Comparison of ENCODE assay signal across 30 mouse cellular contexts in the genomic region with DNA sequence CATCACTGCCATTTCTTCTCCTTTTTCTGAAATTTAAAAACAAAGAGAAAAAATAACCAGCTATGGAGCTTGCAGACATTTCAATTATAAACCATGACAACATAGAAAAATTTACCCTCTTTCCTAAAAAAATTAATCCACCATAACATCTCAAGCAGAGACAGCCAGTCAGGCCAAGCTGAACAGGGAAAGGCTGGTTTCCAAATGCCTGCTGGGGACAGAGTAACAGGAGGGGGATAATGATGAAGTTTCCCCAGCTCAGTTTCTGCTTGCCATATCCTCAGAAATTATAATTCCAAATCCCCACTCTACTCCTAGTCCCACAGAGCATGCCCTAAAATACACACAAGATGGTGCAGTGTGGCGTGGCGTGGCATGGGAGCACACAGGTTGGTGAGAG. TPM values are rescaled to one million over a fixed set of nuclear protein-coding genes. Genes with fewer than 3 reads are reported as not detected.
A peak's percentile ranks its signal among the peaks of the same experiment; 100 is the strongest.
DNase-seq lines count a peak whose midpoint lies in the region; ATAC-seq and TF ChIP-seq lines count a peak whose summit lies in the region.
"Had no signal": no experiment of that assay in that cellular context is flagged by ENCODE, and none has a peak within 500 bp of the region (broad histone marks: within the 10 kb centered on the region; RNA-seq: fewer than 3 reads in every experiment).

No protein-coding gene starts in this region.

- no peak overlapping the region for H3K9ac ChIP-seq in CH12.LX (ENCODE audit: insufficient read depth, low read depth)
- H3K9ac ChIP-seq: embryonic facial prominence, embryonic 12.5 days; hindbrain, embryonic 14.5 days; kidney, embryonic 15.5 days; limb, embryonic 15.5 days; liver, postnatal 0 days; midbrain, embryonic 13.5 days; neural tube, embryonic 13.5 days had no signal

- peak overlapping the region; percentile 62; the same call in 1 of the 2 replicates for H3K27ac ChIP-seq in heart, embryonic 10.5 days
- H3K27ac ChIP-seq in layer of hippocampus, adult 2 months = peak overlapping the region; percentile 11; the same call in 1 of the 2 replicates
- peak overlapping the region; percentile 27 for H3K27ac ChIP-seq in CH12.LX (ENCODE audit: insufficient read depth, low read depth)
- H3K27ac ChIP-seq: embryonic facial prominence, embryonic 12.5 days; hindbrain, embryonic 14.5 days; kidney, embryonic 15.5 days; limb, embryonic 15.5 days; midbrain, embryonic 13.5 days; neural tube, embryonic 13.5 days had no signal

- TF ChIP-seq EP300 in CH12.LX (IDR thresholded peaks at IDR 0.05; ENCODE audit: low read length) = no peak

- H3K4me3 ChIP-seq in heart, embryonic 10.5 days = no peak overlapping the region
- H3K4me3 ChIP-seq in layer of hippocampus, adult 2 months = no peak overlapping the region
- H3K4me3 ChIP-seq in CH12.LX (replicated peaks in 1 of 3; ENCODE audit: low read depth in 2 of 3, low read length in 2 of 3, poor library complexity in 1 of 3) = no peak overlapping the region
- H3K4me3 ChIP-seq: embryonic facial prominence, embryonic 12.5 days; erythroblast, embryonic 14.5 days; kidney, embryonic 15.5 days; limb, embryonic 15.5 days; midbrain, embryonic 13.5 days; neural tube, embryonic 13.5 days had no signal

- H3K36me3 ChIP-seq in heart, embryonic 10.5 days = peaks cover 50% of the 10 kb centered on the region
- peaks cover 25 to 75% of the 10 kb centered on the region in 2 experiments for H3K36me3 ChIP-seq in CH12.LX (replicated peaks in 1 of 2; ENCODE audit: control insufficient read depth in 1 of 2, insufficient read depth in 1 of 2, low read length in 1 of 2)

- TF ChIP-seq CTCF in layer of hippocampus, adult 2 months (conservative IDR thresholded peaks at IDR 0.05) = no peak
- no peak for TF ChIP-seq CTCF in CH12.LX (conservative IDR thresholded peaks at IDR 0.05 in 1 of 2, IDR thresholded peaks at IDR 0.05 in 1 of 2; ENCODE audit: low read depth in 2 of 2, low read length in 2 of 2)

- in situ Hi-C loops in CH12.LX (cut with MboI; ENCODE audit: low pct_ligation_motif_present, low pct_unique_long_range_greater_than_20kb, low sequenced_read_pairs) = no loop called here

- H3K9me3 ChIP-seq in heart, embryonic 10.5 days = no peaks in the 10 kb centered on the region
- H3K9me3 ChIP-seq in CH12.LX (replicated peaks; ENCODE audit: low read length) = no peaks in the 10 kb centered on the region
- H3K9me3 ChIP-seq: embryonic facial prominence, embryonic 12.5 days; kidney, embryonic 15.5 days; limb, embryonic 15.5 days; midbrain, embryonic 13.5 days; neural tube, embryonic 13.5 days had no signal

- H3K4me2 ChIP-seq in CH12.LX (ENCODE audit: insufficient read depth, low read depth, poor library complexity, severe bottlenecking) = no peak overlapping the region
- H3K4me2 ChIP-seq: embryonic facial prominence, embryonic 12.5 days; hindbrain, embryonic 14.5 days; kidney, embryonic 15.5 days; limb, embryonic 15.5 days; midbrain, embryonic 13.5 days; neural tube, embryonic 13.5 days had no signal

- no peaks in the 10 kb centered on the region for H3K27me3 ChIP-seq in heart, embryonic 10.5 days (ENCODE audit: insufficient read depth, poor library complexity, severe bottlenecking)
- H3K27me3 ChIP-seq in CH12.LX (replicated peaks) = no peaks in the 10 kb centered on the region
- H3K27me3 ChIP-seq: embryonic facial prominence, embryonic 12.5 days; kidney, embryonic 15.5 days; limb, embryonic 15.5 days; midbrain, embryonic 13.5 days; neural tube, embryonic 13.5 days; Patski had no signal

- peak; percentile 57 to 61 for DNase-seq in cerebellum, postnatal 10 days
- DNase-seq in heart, embryonic 10.5 days (ENCODE audit: low spot score) = no peak
- DNase-seq in heart, postnatal 4 days = no peak
- DNase-seq in layer of hippocampus, adult 2 months (ENCODE audit: low spot score in 2 of 2) = no peak
- no peak for DNase-seq in layer of hippocampus, postnatal 10 days (ENCODE audit: low spot score in 2 of 2)
- no peak for DNase-seq in CH12.LX (ENCODE audit: extremely low read depth)
- DNase-seq: adrenal gland, postnatal 10 days; cerebellum, adult 11 months; gastrocnemius, postnatal 25 days; heart, adult 11 months; kidney, adult 18-20 months; kidney, postnatal 25 days; liver, postnatal 0 days; lung, postnatal 36 days; thymus, adult 2 months; thymus, postnatal 36 days had no signal

- peaks cover 41% of the 10 kb centered on the region for H3K4me1 ChIP-seq in heart, embryonic 10.5 days
- peaks cover 16 to 58% of the 10 kb centered on the region in 2 experiments for H3K4me1 ChIP-seq in CH12.LX (ENCODE audit: control insufficient read depth in 1 of 2, insufficient read depth in 2 of 2)

- H3K79me2 ChIP-seq in CH12.LX (replicated peaks; ENCODE audit: control insufficient read depth, extremely low read depth, insufficient read depth, poor library complexity, severe bottlenecking) = peaks cover 85% of the 10 kb centered on the region

- 100% methylated on average over 2 of the region's 2 CpGs for WGBS in heart, embryonic 10.5 days

- no peak for TF ChIP-seq RAD21 in CH12.LX (IDR thresholded peaks at IDR 0.05; ENCODE audit: low read depth, low read length)

- TF ChIP-seq POLR2A in CH12.LX (IDR thresholded peaks at IDR 0.05; ENCODE audit: low read depth, low read length) = no peak

- ATAC-seq in cerebellum, adult (ENCODE audit: insufficient number of reproducible peaks, low FRiP score, low TSS enrichment) = no peak
- ATAC-seq: liver, postnatal 0 days; midbrain, embryonic 13.5 days; Patski had no signal

- dilution Hi-C loops in CH12.LX (cut with MboI; ENCODE audit: extremely low pct_ligation_motif_present, extremely low pct_unique_long_range_greater_than_20kb, low sequenced_read_pairs) = no loop called here

TF ChIP-seq in CH12.LX, 34 proteins besides CTCF, POLR2A, EP300 and RAD21:
- TF ChIP-seq MYC (IDR thresholded peaks at IDR 0.05; ENCODE audit: low read depth, low read length) = no peak
TF ChIP-seq in CH12.LX: peak in this region for 0.

RNA-seq across cellular contexts. Expression of gene Fam104a, which starts 6.6 kb away (rescaled TPM):
- polyA plus RNA-seq in heart, embryonic 10.5 days (2016; fragmentation: Nextera tagmentation; extraction: Ambion mirVana) = 56.2 and 60.7 TPM in 2 replicates
- total RNA-seq in heart, postnatal 4 days (2021) = 10 to 100 TPM; 25.2 to 27.3 TPM
- 10 to 100 TPM; 26.4 to 29.1 TPM for total RNA-seq in layer of hippocampus, adult 2 months (2021)
- total RNA-seq in layer of hippocampus, postnatal 10 days (2021) = 10 to 100 TPM; 22.6 to 24.9 TPM
- total RNA-seq in CH12.LX (2012; rRNA removed) = 34.9 and 35.3 TPM in 2 replicates
- 11.6 and 14.6 TPM in 2 replicates for total RNA-seq in CH12.LX (2014; rRNA removed)
- 55.0 and 57.0 TPM in 2 replicates for polyA plus RNA-seq in CH12.LX (2012; ENCODE audit: insufficient read length, low read depth)

RNA-seq across cellular contexts. Expression of gene D11Wsu47e, which starts 6.8 kb away (rescaled TPM):
- polyA plus RNA-seq in heart, embryonic 10.5 days (2016; fragmentation: Nextera tagmentation; extraction: Ambion mirVana) = 21.8 and 26.3 TPM in 2 replicates
- total RNA-seq in heart, postnatal 4 days (2021) = 1 to 10 TPM; 9.1 to 9.9 TPM
- 10 to 100 TPM; 13.2 to 16.2 TPM for total RNA-seq in layer of hippocampus, adult 2 months (2021)
- 10 to 100 TPM; 13.3 to 15.4 TPM for total RNA-seq in layer of hippocampus, postnatal 10 days (2021)
- total RNA-seq in CH12.LX (2012; rRNA removed) (25.1 and 30.1 TPM in 2 replicates), CH12.LX (2014; rRNA removed) (25.6 and 29.6 TPM in 2 replicates)
- polyA plus RNA-seq in CH12.LX (2012; ENCODE audit: insufficient read length, low read depth) = 24.7 and 26.2 TPM in 2 replicates

RNA-seq across cellular contexts. Expression of gene Slc39a11, which starts 27.5 kb away (rescaled TPM):
- 23.0 and 26.6 TPM in 2 replicates for polyA plus RNA-seq in heart, embryonic 10.5 days (2016; fragmentation: Nextera tagmentation; extraction: Ambion mirVana)
- total RNA-seq in heart, postnatal 4 days (2021) = 1 to 10 TPM; 8.2 to 9.5 TPM
- 10 to 100 TPM; 21.7 to 23.1 TPM for total RNA-seq in layer of hippocampus, adult 2 months (2021)
- total RNA-seq in layer of hippocampus, postnatal 10 days (2021) = 10 to 100 TPM; 33.1 to 34.0 TPM
- total RNA-seq in CH12.LX (2012; rRNA removed) (52.2 and 54.4 TPM in 2 replicates), CH12.LX (2014; rRNA removed) (43.2 and 44.9 TPM in 2 replicates)
- polyA plus RNA-seq in CH12.LX (2012; ENCODE audit: insufficient read length, low read depth) = 51.0 and 53.1 TPM in 2 replicates

RNA-seq across cellular contexts. Expression of gene Cog1, which starts 28.4 kb away (rescaled TPM):
- polyA plus RNA-seq in heart, embryonic 10.5 days (2016; fragmentation: Nextera tagmentation; extraction: Ambion mirVana) = 23.2 and 23.3 TPM in 2 replicates
- 10 to 100 TPM; 17.5 to 19.5 TPM for total RNA-seq in heart, postnatal 4 days (2021)
- 10 to 100 TPM; 59.5 to 63.2 TPM for total RNA-seq in layer of hippocampus, adult 2 months (2021)
- total RNA-seq in layer of hippocampus, postnatal 10 days (2021) = 10 to 100 TPM; 39.1 TPM
- total RNA-seq in CH12.LX (2012; rRNA removed) (28.2 and 28.6 TPM in 2 replicates), CH12.LX (2014; rRNA removed) (15.4 and 15.8 TPM in 2 replicates)
- polyA plus RNA-seq in CH12.LX (2012; ENCODE audit: insufficient read length, low read depth) = 31.5 and 38.6 TPM in 2 replicates

RNA-seq across cellular contexts. Expression of gene Cpsf4l, which starts 32.4 kb away (rescaled TPM):
- polyA plus RNA-seq in heart, embryonic 10.5 days (2016; fragmentation: Nextera tagmentation; extraction: Ambion mirVana) = 0.15 and 0.34 TPM in 2 replicates
- total RNA-seq in heart, postnatal 4 days (2021) = not detected
- total RNA-seq in layer of hippocampus, adult 2 months (2021) = not detected
- not detected for total RNA-seq in layer of hippocampus, postnatal 10 days (2021)
- 0.13 TPM in 1 of 2 replicates, not detected in the other for total RNA-seq in CH12.LX (2012; rRNA removed)
- total RNA-seq in CH12.LX (2014; rRNA removed) = not detected in 2 replicates
- 0.43 and 0.53 TPM in 2 replicates for polyA plus RNA-seq in CH12.LX (2012; ENCODE audit: insufficient read length, low read depth)
- total RNA-seq: gastrocnemius, postnatal 25 days; heart, postnatal 25 days; layer of hippocampus, adult 18-20 months; left cerebral cortex, postnatal 36 days; megakaryocyte-erythroid progenitor cell, adult 5-6 weeks; MEL had no signal
- polyA plus RNA-seq: erythroblast, embryonic 14.5 days had no signal

Comparison
In these comparisons a context has a peak if more than half of its experiments do, and no peak if none do; other contexts are left out.
1. DNase-seq: peak in cerebellum, postnatal 10 days (2 of 2); none in heart, embryonic 10.5 days (single experiment), heart, postnatal 4 days (single experiment), layer of hippocampus, adult 2 months (0 of 2), layer of hippocampus, postnatal 10 days (0 of 2) and CH12.LX (single experiment).
2. H3K27ac ChIP-seq: peak in every context shown above with its lines; median percentile 62 in heart, embryonic 10.5 days; 27 in CH12.LX; 11 in layer of hippocampus, adult 2 months.